Mouse (Mus musculus): ENCODE data around the gene Ppard.
A peak's percentile ranks its signal among the peaks of the same experiment; 100 is the strongest.

Gene Ppard

DNA sequence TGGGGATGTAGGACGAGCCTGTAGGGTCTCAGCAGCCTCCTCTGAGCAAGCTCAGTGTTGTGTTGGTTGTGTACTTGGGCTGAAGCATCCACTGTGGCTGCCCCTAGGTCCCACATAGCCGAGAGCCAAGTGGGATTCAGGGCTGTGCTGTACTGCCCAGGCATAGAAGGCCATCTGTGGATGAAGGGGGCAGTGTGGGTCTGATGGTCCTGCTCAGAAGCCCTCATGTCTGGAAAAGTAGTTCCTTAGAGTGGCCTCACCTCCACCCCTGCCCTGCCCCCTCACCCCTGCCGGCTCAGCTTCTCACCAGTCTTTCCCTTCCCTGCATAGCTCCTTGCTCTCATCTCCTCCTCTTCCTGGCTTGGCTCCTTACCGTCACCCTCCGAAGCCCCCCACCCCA, 23.2 kb downstream of the Ppard start:
- DNase-seq (ENCODE audit: low read depth) = no peak

- peak; percentile 93 for DNase-seq (ENCODE audit: low read depth)
Measured at GRCm38 (mm10) chr17:28256651-28257328, 24.3 kb downstream of the Ppard start.

DNA sequence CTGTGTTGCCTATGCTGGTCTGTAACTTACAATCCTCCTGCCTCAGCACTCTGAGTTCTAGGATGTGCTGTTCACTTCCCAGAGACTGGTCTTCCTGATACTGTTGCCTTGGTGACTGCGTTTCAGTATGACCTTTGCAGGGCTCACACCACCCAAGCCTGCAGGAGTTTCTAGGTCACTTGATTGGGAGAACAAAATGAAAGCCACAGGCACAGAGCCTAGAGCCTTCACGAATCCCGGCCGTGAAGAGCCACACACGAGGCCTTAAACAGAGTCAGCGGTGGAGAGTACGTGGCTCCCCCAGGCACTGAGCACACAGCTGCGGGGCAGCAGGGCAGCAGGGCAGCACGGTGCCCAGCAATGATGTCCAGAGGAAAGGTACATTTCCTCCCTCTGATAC, 25.8 kb downstream of the Ppard start:
- DNase-seq (ENCODE audit: low read depth) = no peak

- DNase-seq (ENCODE audit: low read depth) = peak; percentile 71
Measured at GRCm38 (mm10) chr17:28259890-28260542, 27.5 kb downstream of the Ppard start.

DNA sequence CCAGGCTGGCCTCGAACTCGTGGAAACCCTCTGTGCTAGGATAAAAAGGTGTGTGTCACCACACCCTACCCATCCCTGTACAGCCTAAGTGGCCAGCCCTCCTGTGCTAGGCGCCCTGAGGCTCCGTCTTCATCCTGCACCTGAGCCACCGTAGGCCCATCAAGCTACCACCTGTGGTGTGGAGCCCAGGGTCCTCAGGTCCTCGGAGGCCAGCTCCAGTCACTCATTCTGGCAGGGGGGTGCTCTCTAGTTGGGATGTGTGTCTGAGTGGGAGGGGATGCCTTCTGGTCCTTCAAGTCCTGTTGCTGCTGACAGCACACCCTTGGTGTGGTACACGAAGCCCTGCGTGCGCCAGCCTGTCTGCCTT, 28.0 kb downstream of the Ppard start:
- no peak for DNase-seq (ENCODE audit: low read depth)

- no peak for DNase-seq (ENCODE audit: low read depth)
Measured at GRCm38 (mm10) chr17:28261795-28262194, 29.3 kb downstream of the Ppard start.

DNA sequence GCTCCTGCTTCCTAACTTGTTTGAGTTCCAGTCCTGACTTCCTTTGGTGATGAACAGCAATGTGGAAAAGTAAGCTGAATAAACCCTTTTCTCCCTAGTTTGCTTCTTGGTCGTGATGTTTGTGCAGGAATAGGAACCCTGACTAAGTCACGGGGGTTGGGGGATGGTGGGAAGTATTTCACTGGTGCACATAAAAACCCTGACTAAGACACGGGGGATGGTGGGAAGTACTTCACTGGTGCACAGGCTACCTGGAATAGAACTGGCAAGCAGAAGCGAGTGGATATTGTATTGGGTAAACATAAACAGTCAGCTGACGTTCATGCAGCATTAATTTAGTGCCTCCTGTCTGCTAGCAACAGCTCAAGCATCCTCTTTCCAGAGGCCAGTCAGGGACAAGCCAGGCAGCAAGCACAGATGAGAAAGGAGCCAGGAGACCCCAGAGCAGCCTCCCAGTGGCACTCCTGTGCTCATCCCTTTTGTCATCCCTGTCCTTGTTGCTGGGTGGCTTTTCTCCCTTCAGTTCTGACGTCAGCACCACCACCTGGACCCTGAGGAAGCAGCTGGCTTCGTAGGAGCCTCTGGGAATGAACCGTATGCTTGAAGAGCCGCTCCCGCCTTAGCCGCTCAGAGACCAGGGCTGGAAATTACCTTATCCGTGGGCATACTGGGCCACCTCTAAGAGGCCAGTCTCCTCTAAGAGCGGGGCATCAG, 30.8 kb downstream of the Ppard start:
- no peak for DNase-seq (ENCODE audit: low read depth)

GRCm38 (mm10) chr17:28267251-28267650, 34.8 kb downstream of the Ppard start:
- DNase-seq (ENCODE audit: low read depth) = no peak

- DNase-seq (ENCODE audit: low read depth) = no peak
Measured at GRCm38 (mm10) chr17:28270165-28270564, 37.7 kb downstream of the Ppard start.

- DNase-seq (ENCODE audit: low read depth) = no peak
Measured at GRCm38 (mm10) chr17:28271537-28272266, 39.2 kb downstream of the Ppard start.

DNA sequence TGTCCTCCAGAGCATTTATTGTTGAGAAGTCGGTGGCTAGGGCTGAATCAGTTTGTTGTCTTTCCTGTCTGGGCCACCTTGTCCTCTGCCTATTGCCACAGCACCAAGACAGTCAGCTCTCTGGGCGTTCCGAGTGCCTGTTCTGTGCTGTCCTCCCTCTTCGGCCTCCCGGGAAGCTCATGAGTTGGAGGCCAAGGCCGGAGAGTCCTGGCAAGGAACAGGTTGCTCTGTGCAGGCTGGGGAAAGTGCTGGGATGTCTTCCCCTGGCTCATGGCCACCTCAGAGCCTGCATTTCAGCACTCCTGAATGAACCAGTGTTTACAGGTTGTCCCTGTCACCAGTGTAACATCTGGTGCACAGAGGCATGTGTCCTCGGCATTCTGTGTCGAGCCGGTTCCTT, 39.8 kb downstream of the Ppard start:
- DNase-seq (ENCODE audit: low read depth) = no peak

DNA sequence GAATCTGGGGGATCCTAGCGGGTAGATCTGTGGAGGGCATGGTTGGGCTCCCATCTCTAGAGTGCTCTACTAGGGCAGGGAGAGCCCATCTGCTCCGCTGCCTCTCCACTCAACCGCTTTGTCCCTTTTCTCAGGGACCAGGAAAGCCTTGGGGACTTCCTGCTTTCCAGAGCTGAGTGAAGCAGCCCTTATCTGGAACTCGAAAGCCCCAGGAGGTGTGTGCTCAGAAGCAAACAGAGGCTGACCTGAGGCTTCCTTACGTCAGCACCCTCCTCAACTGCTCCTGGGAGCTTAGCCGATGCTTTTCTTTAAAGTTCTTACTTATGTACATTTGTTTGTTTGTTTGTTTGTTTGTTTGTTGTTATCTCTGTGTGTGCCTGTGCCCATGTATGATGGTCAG, 40.3 kb downstream of the Ppard start:
- no peak for DNase-seq (ENCODE audit: low read depth)

GRCm38 (mm10) chr17:28274739-28275138, 42.2 kb downstream of the Ppard start:
- peak; percentile 56 for DNase-seq (ENCODE audit: low read depth)

DNA sequence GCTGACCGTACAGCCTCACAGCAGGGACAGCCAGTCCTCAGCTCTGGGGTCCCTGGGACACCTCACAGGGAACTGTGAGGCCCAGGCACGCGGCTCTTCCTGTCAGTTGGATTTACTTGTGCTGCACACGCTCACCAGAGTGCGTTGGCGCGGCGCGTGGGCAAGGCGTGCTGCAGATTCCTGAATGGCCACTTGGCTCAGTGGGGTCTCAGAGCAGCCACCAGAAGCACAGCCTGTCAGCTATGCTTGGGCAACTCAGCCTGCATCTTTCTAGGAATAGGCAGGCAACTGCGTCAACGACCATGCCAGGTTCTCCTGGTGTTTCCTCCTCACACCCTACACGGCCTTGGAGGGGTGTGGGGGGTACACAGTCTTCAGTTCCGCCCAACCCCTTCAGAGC, 44.7 kb downstream of the Ppard start:
- no peak for DNase-seq (ENCODE audit: low read depth)

- no peak for DNase-seq (ENCODE audit: low read depth)
Measured at GRCm38 (mm10) chr17:28277721-28278120, 45.2 kb downstream of the Ppard start.

DNA sequence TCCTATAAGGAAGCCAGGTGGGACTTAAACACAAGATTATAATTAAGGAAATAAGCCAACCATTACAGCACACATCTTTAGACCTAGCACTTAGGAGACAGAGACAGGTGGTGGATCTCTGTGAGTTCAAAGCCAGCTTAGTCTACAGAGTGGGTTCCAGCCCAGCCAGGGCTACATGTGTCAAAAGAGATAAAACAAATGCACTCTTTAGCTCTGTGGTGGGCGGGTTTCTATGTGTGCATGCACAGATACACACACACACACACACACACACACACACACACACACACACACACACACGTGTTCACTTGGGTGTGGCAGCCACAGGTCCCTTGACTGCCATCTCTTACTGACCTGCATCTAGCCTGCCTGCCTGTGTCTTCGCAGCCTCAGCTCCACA, 45.7 kb downstream of the Ppard start:
- no peak for DNase-seq (ENCODE audit: low read depth)

DNA sequence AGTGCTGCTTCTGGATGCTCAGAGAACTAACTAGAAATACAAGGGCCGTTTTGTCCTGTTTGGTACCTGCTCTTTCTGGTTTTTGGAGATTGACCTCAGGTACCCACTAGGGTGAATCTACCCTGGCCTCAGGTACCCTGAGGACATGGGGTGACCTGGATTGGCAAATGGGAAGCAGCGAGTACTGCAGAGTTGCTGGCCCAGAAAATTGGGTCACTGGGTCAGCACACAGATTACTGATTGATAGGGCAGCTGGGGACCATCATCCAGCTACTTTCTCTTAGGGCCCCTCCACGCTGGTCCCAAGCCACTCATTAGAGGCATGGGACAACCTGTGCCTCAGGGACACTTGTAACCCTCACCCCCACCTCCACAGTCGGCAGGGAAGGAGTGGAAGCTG, 46.7 kb downstream of the Ppard start:
- no peak for DNase-seq (ENCODE audit: low read depth)

DNA sequence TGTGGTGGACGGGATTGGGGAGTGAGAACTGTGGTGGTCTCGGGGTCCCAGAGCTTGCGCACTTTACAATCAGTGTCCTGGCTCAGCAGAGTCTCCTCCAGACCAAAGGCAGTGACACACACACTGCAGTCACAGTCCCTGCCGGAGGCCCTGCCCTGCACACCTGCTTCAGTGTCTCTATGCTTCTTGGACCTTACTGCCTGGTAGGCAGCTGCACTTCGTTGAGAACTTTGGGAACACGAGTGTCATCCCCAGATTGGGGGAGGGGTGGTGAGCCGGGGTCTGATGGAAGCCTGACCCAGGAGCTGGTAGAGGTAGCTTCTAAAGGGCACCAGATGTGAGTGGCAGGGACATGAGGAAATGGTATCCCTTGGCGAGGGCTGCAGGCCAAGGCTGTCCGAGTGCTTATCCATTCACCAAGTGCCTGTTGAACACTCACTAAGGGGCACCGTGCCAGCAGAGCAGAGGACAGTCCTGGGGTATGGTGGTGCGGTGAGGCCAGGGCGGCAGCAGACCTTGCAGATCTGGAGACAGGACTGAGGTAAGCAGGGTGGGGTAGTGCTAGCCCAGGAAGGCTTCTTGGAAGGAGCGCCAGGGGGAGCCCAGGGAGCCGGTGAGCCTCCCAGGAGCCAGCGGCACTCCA, 47.4 kb downstream of the Ppard start:
- no peak for DNase-seq (ENCODE audit: low read depth)

- DNase-seq (ENCODE audit: low read depth) = no peak
Measured at GRCm38 (mm10) chr17:28280423-28280800, 47.9 kb downstream of the Ppard start.

- no peak for DNase-seq (ENCODE audit: low read depth)
Measured at GRCm38 (mm10) chr17:28280831-28281377, 48.4 kb downstream of the Ppard start.

DNA sequence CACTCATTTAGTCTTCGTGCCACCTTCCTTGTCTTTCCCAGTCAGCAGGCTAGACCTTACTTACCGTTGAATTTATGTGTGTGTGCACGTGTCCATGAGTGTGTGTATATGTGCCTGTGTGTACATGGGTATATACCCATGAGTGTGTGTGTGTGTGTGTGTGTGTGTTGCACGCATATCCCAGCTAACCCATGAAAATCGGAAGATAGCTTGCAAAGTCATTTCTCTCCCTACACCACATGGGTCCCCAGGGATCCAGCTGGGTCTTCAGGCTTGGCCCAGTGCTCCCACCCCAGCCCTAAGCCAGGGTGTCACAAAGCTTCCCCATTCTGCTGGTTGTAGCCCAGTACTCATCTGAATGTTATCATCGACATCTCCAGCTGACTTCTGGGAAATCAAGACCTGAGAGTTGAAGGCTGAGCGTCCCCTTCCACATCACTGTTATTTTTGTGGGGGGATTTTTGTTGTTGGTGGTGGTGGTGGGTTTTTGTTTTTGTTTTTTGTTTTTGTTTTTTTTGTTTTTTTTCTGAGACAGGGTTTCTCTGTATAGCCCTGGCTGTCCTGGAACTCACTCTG, 49.5 kb downstream of the Ppard start:
- DNase-seq (ENCODE audit: low read depth) = no peak

DNA sequence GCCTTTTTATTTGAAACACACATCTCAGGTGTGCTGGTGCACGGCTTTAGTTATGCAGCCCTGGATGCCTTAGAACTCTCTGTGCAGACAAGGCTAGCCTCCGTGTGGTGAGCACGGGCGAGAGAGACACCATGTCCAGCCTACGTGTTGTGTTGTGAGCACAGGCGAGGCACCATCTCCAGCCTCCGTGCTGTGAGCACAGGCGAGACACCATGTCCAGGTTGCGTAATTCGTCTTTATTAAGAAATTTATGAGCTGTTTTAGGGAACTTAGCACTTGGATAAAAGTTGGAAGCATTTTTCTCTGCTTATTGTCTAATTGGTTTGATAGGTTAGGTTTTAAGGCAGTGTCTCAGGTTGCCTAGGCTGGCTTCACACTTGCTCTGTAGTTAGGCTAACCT, 50.7 kb downstream of the Ppard start:
- DNase-seq (ENCODE audit: low read depth) = no peak

Data from induced T-regulatory cell, adult 2 months (primary cell).